32 mouse cellular contexts compared by ENCODE assay signal in genomic region chr11:5515196-5515595, GRCm38 (mm10). TPM values are rescaled to one million over a fixed set of nuclear protein-coding genes. Genes with fewer than 3 reads are reported as not detected.
"Had no signal": no experiment of that assay in that cellular context is flagged by ENCODE, and none has a peak within 500 bp of the region (broad histone marks: within the 10 kb centered on the region; RNA-seq: fewer than 3 reads in every experiment).

No protein-coding gene starts in this region.

- DNase-seq: gastrocnemius, adult 2 months; gastrocnemius, postnatal 10 days; gastrocnemius, postnatal 25 days; heart, adult 2 months; heart, postnatal 10 days; heart, postnatal 4 days; kidney, adult 18-20 months; kidney, adult 8-10 months; kidney, postnatal 10 days; kidney, postnatal 36 days; layer of hippocampus, adult 9-11 months; layer of hippocampus, postnatal 36 days; left cerebral cortex, postnatal 4 days had no signal

- H3K4me1 ChIP-seq: hindbrain, embryonic 12.5 days; limb, embryonic 15.5 days had no signal

- H3K9me3 ChIP-seq: hindbrain, embryonic 10.5 days; hindbrain, embryonic 12.5 days; intestine, embryonic 15.5 days; limb, embryonic 13.5 days; limb, embryonic 15.5 days; liver, embryonic 12.5 days had no signal

- H3K27ac ChIP-seq: gastrocnemius, adult 2 months; heart, adult 2 months; hindbrain, embryonic 10.5 days; hindbrain, embryonic 12.5 days; hindbrain, embryonic 14.5 days; intestine, embryonic 15.5 days; limb, embryonic 13.5 days; limb, embryonic 15.5 days; liver, embryonic 12.5 days; liver, embryonic 14.5 days had no signal

- H3K4me3 ChIP-seq: gastrocnemius, adult 2 months; heart, adult 2 months; hindbrain, embryonic 10.5 days; hindbrain, embryonic 12.5 days; intestine, embryonic 15.5 days; limb, embryonic 13.5 days; limb, embryonic 15.5 days; liver, embryonic 12.5 days had no signal

- H3K27me3 ChIP-seq: hindbrain, embryonic 12.5 days; intestine, embryonic 15.5 days; limb, embryonic 13.5 days; limb, embryonic 15.5 days; liver, embryonic 12.5 days had no signal

- H3K4me2 ChIP-seq: heart, embryonic 11.5 days; hindbrain, embryonic 12.5 days; hindbrain, embryonic 14.5 days; intestine, embryonic 15.5 days; limb, embryonic 13.5 days; limb, embryonic 15.5 days; liver, embryonic 12.5 days had no signal

- ATAC-seq: hindbrain, embryonic 16.5 days; inflammation-experienced regulatory T-cells, adult 6 months; intestine, embryonic 15.5 days; intestine, postnatal 0 days; liver, embryonic 12.5 days had no signal

- H3K36me3 ChIP-seq: hindbrain, embryonic 10.5 days; hindbrain, embryonic 12.5 days; intestine, embryonic 15.5 days; limb, embryonic 13.5 days; limb, embryonic 15.5 days; liver, embryonic 12.5 days had no signal

- H3K9ac ChIP-seq: hindbrain, embryonic 12.5 days; hindbrain, embryonic 14.5 days; intestine, embryonic 15.5 days; limb, embryonic 13.5 days; limb, embryonic 15.5 days; liver, embryonic 12.5 days; liver, embryonic 14.5 days had no signal

RNA-seq across cellular contexts. Expression of gene Ankrd36, which starts 54.3 kb away (rescaled TPM):
- polyA plus RNA-seq: heart, embryonic 14.5 days; heart, embryonic 16.5 days; hindbrain, embryonic 10.5 days; hindbrain, embryonic 14.5 days; hindbrain, embryonic 16.5 days; inflammation-experienced regulatory T-cells, adult 6 months; intestine, postnatal 0 days; kidney, embryonic 14.5 days; kidney, embryonic 16.5 days; large intestine, adult 2 months; limb, embryonic 11.5 days; limb, embryonic 15.5 days; liver, adult 2 months had no signal
